Mouse (Mus musculus) thymus, adult 2 months (tissue): ENCODE measurements at regions not wholly inside any gene's neighbourhood (a gene's known extent, or its start where the extent isn't known, plus 50 kb on each side); places are given as distances from the start of the nearest gene placed in this dataset.

Source experiments
- CTCF ChIP-seq: fragments of 200-500 bp; IDR thresholded peaks from 2 replicates; pipeline ENCODE4 v1.5.1; 2012; ENCODE audit warnings: mild to moderate bottlenecking, control low read depth, low read length, moderate library complexity, borderline replicate concordance; ENCODE audit not compliant: control insufficient read depth, poor library complexity, insufficient read depth; ENCODE audit errors: extremely low read depth
- POLR2A ChIP-seq: fragments of 200-500 bp; IDR thresholded peaks from 2 replicates; pipeline ENCODE4 v1.6.1; 2012; ENCODE audit warnings: mild to moderate bottlenecking, low read length, control low read depth, moderate library complexity; ENCODE audit not compliant: control insufficient read depth, poor library complexity, insufficient read depth; ENCODE audit errors: extremely low read depth

DNA sequence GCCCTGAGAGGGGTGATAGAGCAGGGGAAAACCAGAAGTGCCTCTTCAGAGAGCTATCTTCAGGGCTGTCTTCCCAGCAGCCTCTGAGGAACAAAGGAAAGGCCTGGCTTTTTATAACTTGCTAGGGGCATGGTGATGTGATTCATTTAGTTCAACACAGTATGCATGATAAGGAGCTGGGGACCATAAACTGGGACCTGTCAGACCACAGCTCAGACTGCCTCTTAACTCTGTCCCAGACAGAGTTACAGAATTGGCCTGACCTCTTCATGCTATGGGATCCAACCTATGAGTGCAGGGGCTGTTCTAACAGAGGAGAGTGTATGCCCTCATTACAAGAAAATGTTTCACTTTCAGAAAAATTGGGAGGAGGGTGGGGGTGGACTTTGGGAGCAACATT is 59.3 kb upstream of the Il12b start:
- no peak for TF ChIP-seq CTCF
- no peak for TF ChIP-seq POLR2A
